Mouse (Mus musculus) left cerebral cortex, postnatal 14 days (tissue): ENCODE measurements around the gene Cpa2. TPM values are rescaled to one million over a fixed set of nuclear protein-coding genes. Genes with fewer than 3 reads are reported as not detected.

Source experiments
- DNase-seq, 2 experiments: peaks; one replicate each; pipeline ENCODE4 v3.0.0; 2021 to 2022; ENCODE audit warnings: low spot score in 2 of 2, mixed read lengths in 1 of 2
- intact Hi-C: fragments of 180-260 bp; cut with DNase I; formaldehyde crosslinking; loops from one replicate; pipeline ENCODE4 v1.15.1; 2025
- total RNA-seq, 2 experiments: library from RNA; stranded (reverse); gene quantifications; 2 replicates each; pipeline ENCODE4 v1.2.3; 2021

The Cpa2 gene
- total RNA-seq, 2 experiments from 2014 or later: 2.1 to 3.3 TPM

DNA sequence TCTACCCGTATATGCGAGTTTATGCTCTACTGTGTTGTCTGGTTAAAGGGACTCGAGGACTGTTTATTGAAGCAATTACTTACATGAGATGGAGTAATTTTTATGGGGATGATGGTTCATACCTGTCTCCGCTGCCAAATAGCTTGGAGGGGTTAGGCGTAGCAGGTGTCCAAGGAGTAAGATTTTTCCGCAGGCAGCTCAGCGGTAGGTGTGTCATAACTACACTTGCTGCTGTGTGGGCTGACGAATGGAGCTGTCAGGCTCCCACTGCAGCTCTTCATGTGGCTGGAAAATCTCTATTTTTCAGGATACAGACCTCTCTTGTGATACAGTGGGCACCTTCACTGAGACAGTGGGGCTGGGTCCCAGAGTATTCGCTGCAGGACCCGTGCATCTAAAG lies 27.9 kb downstream of the Cpa2 start:
- peak; percentile 43 to 60 for DNase-seq
- intact Hi-C loops: no loop called here

- peak in 1 of 2 experiments; percentile 64 for DNase-seq
- intact Hi-C loops: loop anchor here (5.0 kb wide), 1 partner anchor 47 kb away; no protein-coding TSS in a partner anchor
Measured at GRCm38 (mm10) chr6:30570012-30570411, 28.6 kb downstream of the Cpa2 start.

DNA sequence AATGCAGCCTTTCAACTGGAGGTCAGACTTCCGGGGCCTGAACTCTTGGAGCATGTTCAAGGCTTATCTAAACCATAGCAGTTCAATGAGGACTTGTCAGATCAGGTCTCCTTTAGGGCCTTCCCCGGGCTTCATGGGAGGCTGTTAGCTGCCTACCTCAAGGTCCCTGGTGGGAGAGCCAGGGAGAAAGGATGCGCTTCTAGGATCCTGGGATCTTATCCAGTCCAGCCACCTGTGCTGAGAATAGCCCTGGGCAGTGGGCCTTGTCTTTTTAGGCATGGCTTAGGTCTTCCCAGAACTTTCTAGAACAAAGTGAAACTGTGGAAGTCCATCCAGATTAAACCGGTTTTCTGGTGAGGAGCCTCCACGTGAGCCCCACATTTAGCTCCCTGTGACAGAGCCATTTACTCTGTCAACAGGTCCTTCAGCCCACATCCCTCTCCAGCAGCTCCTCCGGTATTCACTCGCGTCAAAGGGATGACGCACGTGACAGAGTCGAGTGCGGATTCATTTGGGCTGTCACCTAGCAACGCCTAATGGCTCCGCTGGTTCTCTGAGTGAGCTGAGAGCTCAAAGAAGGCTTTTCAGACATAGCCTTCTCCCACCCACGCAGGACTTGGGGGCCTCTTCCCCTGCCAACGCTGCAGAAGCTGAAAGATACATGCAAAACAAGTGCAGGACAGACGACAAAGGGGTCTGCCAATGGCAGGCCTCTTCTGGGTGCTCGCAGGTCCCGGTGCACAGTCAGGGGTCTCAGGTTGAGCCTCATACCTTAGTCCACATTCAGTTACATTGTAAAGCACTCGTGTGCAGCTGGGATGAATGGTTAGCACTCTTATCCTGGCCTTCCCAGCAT lies 31.3 kb downstream of the Cpa2 start:
- peak; percentile 86 to 93 for DNase-seq
- intact Hi-C loops: loop anchor here (5.0 kb wide), 1 partner anchor 45 kb away; no protein-coding TSS in a partner anchor

DNA sequence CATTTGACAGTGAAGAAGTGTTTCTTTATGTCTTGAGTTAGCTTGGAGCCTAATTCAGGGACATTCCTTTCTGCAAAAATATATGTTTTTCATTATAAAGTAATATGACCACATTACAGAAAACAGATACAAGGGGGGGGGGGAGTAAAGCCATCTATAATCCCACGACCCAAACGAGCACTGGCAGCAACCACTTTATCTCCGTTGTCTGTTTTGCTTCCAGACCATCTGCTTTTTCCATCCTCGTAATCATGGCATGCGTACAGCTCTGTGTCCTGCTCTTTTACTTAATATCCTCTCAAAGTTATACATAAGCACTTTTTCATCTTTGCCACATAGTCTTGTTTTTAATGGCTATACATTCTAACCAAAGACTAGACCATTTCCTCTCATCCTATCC lies 32.0 kb downstream of the Cpa2 start:
- no peak for DNase-seq
- intact Hi-C loops: loop anchor here (5.0 kb wide), 1 partner anchor 44 kb away; no protein-coding TSS in a partner anchor

- DNase-seq: no peak
- intact Hi-C loops: loop anchor here (5.0 kb wide), 1 partner anchor 42 kb away; no protein-coding TSS in a partner anchor
Measured at GRCm38 (mm10) chr6:30574945-30575344, 33.6 kb downstream of the Cpa2 start.

DNA sequence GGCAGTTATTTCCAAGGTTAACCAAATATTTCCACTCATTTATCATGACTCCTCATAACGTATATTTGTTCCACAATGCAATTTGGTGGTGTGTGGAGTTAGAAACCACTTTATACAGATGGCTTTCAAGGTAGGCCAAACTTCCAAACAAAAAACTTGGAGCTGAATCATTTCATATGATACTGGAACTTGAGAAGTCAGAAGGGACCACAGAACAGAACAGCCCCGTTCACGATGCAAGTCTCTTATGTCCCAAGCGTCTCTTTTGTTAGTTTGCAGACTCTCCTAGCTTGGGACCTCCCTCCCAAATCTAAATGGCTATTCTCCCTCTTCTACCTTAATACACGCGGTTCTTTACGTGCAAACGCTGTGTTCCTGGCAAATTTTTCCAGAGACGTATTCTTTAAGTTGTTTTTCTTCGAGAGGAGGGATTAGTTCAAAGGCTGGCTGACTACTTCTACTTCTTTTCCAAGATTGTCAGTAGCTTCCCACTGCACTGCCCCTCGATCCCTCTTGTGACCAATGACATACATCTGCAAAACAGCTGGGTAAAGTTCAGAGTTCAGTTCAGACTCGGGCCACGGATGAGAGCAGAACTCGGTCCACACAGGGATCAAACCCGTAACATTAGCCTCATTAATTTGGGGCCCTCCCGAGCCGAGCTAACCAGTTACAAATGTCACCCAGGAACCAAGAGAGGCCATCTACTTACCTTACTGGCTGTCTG lies 35.3 kb downstream of the Cpa2 start:
- intact Hi-C loops: no loop called here
- no peak for DNase-seq

DNA sequence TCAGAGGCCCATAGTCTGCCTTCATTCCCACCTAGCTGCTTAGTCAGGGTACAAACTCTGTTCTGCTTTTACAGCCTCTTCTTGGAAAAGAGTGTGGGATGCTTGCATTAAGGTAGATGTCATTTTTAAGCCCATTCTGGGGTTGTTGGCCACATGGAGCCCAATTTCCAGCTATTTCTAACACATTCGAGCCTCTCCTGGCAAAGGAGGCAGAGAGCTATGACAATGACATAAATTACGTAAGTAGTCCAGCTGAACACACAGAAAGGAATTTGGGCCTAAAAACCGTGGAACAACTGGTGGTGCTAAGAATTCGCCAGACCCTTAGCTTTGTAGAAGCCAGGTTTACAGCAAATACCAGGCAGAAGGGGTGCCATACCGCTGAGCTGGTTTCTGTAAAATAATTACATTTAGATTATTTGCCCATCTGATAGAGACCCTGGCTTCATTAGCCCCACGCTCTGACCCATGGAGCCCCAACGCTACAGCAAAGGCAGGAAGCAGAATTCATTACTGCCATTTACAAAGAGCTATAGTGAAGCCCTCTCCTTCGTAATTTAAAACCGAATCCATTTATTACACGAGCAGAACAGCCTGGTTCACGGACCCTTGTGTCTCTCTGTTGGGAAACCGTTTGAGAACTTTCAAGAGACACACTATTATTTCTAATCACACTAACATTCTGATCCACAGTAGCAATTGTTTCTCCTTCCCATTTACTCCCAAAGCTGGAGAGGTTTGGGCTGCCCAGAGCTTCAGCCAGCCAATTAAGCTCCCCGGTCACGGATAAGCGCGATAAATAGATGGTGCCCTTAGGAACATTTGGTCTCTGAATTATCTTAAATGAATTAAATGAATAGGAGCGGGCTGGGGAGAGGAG lies 38.8 kb downstream of the Cpa2 start:
- no peak for DNase-seq
- intact Hi-C loops: no loop called here

GRCm38 (mm10) chr6:30580841-30581176 lies 39.4 kb downstream of the Cpa2 start:
- intact Hi-C loops: no loop called here
- DNase-seq: no peak

DNA sequence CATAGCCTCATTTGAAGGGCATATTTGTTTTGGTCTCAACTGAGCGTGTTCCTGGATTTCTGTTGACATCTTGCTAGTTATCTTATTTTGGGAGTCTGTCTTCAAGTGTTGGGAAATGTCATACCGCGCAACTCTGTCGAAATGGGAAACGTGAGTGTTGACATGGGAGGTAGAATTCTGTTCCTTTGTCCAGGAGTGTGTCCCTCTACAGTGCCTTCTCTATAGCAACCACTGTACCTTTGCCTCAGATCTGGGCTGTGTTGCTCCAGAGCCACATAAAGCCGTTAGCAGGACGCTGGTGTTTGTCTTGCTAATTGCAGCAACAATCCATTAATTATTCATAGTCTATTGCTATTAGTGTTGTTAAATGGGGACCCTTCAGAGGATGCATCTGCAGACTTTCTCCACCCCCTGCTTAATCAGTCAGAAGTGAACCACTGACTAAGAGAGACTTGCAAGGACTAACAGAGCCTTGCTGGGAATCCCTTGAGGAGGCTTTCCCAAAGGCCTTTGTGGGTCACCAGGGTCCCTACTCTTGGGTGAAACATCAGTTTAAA lies 45.6 kb downstream of the Cpa2 start:
- DNase-seq: no peak
- intact Hi-C loops: no loop called here

- DNase-seq: no peak
- intact Hi-C loops: no loop called here
Measured at GRCm38 (mm10) chr6:30589819-30590218, 48.4 kb downstream of the Cpa2 start.

GRCm38 (mm10) chr6:30591851-30592404 lies 50.5 kb downstream of the Cpa2 start:
- DNase-seq: no peak
- intact Hi-C loops: no loop called here

GRCm38 (mm10) chr6:30592417-30592974 lies 51.1 kb downstream of the Cpa2 start:
- intact Hi-C loops: no loop called here
- DNase-seq: no peak

- DNase-seq: no peak
- intact Hi-C loops: no loop called here
Measured at GRCm38 (mm10) chr6:30594364-30594763, 53.0 kb downstream of the Cpa2 start.

- no peak for DNase-seq
- intact Hi-C loops: no loop called here
Measured at GRCm38 (mm10) chr6:30596230-30596898, 55.0 kb downstream of the Cpa2 start.

DNA sequence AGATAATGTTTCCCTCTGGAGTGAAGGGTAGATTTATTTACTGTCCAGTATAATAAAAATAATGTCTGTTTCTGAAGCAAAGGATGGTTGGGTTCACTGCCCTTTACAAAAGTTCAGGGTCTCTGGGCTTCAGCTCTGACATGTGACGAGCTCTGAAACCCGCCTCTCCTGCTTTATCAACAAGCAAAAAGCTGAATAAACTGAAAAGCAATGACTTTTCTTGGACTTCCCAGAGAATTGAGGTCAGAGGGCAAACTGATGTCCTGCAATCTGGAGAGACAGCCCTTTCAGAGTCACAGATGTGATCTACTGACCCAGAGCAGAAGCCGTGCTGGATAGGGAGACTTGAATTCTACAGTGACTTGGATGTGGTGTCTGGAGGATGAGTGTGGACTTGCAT lies 58.7 kb downstream of the Cpa2 start:
- intact Hi-C loops: no loop called here
- DNase-seq: no peak

- DNase-seq: no peak
- intact Hi-C loops: no loop called here
Measured at GRCm38 (mm10) chr6:30600995-30601394, 59.6 kb downstream of the Cpa2 start.

- no peak for DNase-seq
- intact Hi-C loops: no loop called here
Measured at GRCm38 (mm10) chr6:30604342-30604867, 63.0 kb downstream of the Cpa2 start.

GRCm38 (mm10) chr6:30605111-30605510 lies 63.7 kb downstream of the Cpa2 start:
- intact Hi-C loops: no loop called here
- no peak for DNase-seq
